Mouse (Mus musculus): ENCODE data around the gene Fstl4.
"Not testable (repeated sequence)": the region's sequence is repeated elsewhere in the genome, so short reads cannot be mapped to it uniquely, and the experiment has no call there.

Gene Fstl4

GRCm38 (mm10) chr11:53137381-53137780 lies 372.9 kb downstream of the Fstl4 start:
- no peak for DNase-seq (ENCODE audit: low spot score)

- no peak for DNase-seq (ENCODE audit: low spot score)
Measured at GRCm38 (mm10) chr11:53138212-53138611, 373.8 kb downstream of the Fstl4 start.

GRCm38 (mm10) chr11:53139666-53140065 lies 375.2 kb downstream of the Fstl4 start:
- no peak for DNase-seq (ENCODE audit: low spot score)

- DNase-seq (ENCODE audit: low spot score) = no peak
Measured at GRCm38 (mm10) chr11:53140196-53140595, 375.8 kb downstream of the Fstl4 start.

- DNase-seq (ENCODE audit: low spot score) = no peak
Measured at GRCm38 (mm10) chr11:53140722-53141400, 376.4 kb downstream of the Fstl4 start.

GRCm38 (mm10) chr11:53143522-53143921 lies 379.1 kb downstream of the Fstl4 start:
- peak; percentile 6 for DNase-seq (ENCODE audit: low spot score)

GRCm38 (mm10) chr11:53144506-53144905 lies 380.1 kb downstream of the Fstl4 start:
- DNase-seq (ENCODE audit: low spot score) = no peak

- peak; percentile 26 for DNase-seq (ENCODE audit: low spot score)
Measured at GRCm38 (mm10) chr11:53146290-53146689, 381.9 kb downstream of the Fstl4 start.

- DNase-seq (ENCODE audit: low spot score) = no peak
Measured at GRCm38 (mm10) chr11:53156463-53156862, 392.0 kb downstream of the Fstl4 start.

- DNase-seq (ENCODE audit: low spot score) = no peak
Measured at GRCm38 (mm10) chr11:53157621-53158259, 393.3 kb downstream of the Fstl4 start.

GRCm38 (mm10) chr11:53162385-53162784 lies 398.0 kb downstream of the Fstl4 start:
- no peak for DNase-seq (ENCODE audit: low spot score)

GRCm38 (mm10) chr11:53166478-53166877 lies 402.0 kb downstream of the Fstl4 start:
- DNase-seq (ENCODE audit: low spot score) = no peak

- DNase-seq (ENCODE audit: low spot score) = no peak
Measured at GRCm38 (mm10) chr11:53182177-53182852, 417.9 kb downstream of the Fstl4 start.

GRCm38 (mm10) chr11:53182858-53183257 lies 418.4 kb downstream of the Fstl4 start:
- peak; percentile 16 for DNase-seq (ENCODE audit: low spot score)

- DNase-seq (ENCODE audit: low spot score) = no peak
Measured at GRCm38 (mm10) chr11:53184046-53184445, 419.6 kb downstream of the Fstl4 start.

- DNase-seq (ENCODE audit: low spot score) = no peak
Measured at GRCm38 (mm10) chr11:53184698-53185097, 420.3 kb downstream of the Fstl4 start.

- DNase-seq (ENCODE audit: low spot score) = no peak
Measured at GRCm38 (mm10) chr11:53187427-53188140, 423.1 kb downstream of the Fstl4 start.

GRCm38 (mm10) chr11:53196551-53196950 lies 432.1 kb downstream of the Fstl4 start:
- DNase-seq (ENCODE audit: low spot score) = not testable (repeated sequence)

- DNase-seq (ENCODE audit: low spot score) = no peak
Measured at GRCm38 (mm10) chr11:53197111-53197510, 432.7 kb downstream of the Fstl4 start.

GRCm38 (mm10) chr11:53202459-53203250 lies 438.2 kb downstream of the Fstl4 start:
- no peak for DNase-seq (ENCODE audit: low spot score)

- DNase-seq (ENCODE audit: low spot score) = no peak
Measured at GRCm38 (mm10) chr11:53210876-53211275, 446.4 kb downstream of the Fstl4 start.

- no peak for DNase-seq (ENCODE audit: low spot score)
Measured at GRCm38 (mm10) chr11:53229011-53229410, 464.6 kb downstream of the Fstl4 start.
